Mouse (Mus musculus): ENCODE results near the gene C330007P06Rik.

DNA sequence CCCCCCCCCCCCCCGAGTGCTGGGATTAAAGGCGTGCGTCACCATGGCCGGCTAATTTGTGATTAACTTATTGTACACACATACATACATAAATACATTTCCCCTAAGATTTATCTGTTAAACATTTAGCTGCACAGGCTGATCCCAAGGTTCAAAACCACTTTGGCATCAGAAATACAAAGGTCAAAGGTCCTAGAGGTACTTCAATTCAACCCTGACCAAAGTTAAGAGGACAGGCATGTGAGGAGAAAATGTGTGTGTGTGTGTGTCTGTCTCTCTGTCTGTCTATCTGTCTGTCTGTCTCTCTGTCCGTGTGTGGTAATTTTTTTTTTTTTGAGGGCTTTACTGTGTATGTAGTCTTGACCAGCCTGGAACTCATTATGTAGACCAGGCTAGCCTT is 47.0 kb downstream of the C330007P06Rik start:
- TF ChIP-seq CTCF (IDR thresholded peaks at IDR 0.05) (no peak), EP300 (IDR thresholded peaks at IDR 0.05) (no peak)

Measured in lung, postnatal 0 days (tissue).